Mouse (Mus musculus) NIH3T3 (cell line): ENCODE measurements around the gene Kpna7.
A peak's percentile ranks its signal among the peaks of the same experiment; 100 is the strongest.

ENCODE experiments used
- DNase-seq: peaks from one replicate; pipeline ENCODE4 v3.0.0-alpha.2; 2012; ENCODE audit warnings: low read depth

Gene Kpna7

DNA sequence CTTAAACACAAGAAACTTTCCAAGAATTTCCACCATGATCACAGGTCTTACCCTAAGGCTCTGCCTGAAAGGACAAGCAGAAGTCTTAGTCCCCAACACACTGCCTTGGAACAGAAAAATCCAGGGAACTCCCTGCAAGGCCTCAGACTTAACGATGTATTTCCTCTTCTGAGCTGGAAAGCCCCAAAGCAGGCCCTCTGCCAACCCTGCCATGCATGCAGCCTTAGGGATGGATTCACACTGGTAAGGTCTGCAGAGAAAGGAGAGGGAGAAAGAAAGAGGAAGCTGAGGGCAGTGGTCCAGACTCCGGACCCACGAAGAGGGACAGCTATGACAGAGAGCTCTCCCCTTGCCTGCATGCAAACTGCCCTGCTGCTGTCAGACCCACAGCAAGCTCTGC is 120.4 kb downstream of the Kpna7 start:
- peak; percentile 66 for DNase-seq

DNA sequence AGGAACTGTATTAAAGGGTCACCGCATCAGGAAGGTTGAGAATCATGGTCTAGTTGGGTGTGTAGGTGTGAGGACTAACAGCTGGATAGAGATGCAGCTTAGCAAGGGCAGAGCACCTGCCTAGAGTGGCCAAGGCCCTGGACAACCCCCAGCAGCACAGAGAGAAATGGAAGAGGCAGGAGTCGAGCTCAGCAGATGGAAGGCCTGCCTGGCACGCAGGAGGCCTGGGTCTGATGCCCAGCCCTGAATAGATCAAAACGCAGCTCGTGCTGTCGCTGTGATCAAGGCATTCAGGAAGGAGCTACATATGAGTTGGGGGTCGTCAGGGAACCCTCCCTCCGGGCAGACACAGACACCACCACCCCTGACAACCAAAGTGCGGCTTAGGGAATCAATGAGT is 125.6 kb downstream of the Kpna7 start:
- no peak for DNase-seq

DNA sequence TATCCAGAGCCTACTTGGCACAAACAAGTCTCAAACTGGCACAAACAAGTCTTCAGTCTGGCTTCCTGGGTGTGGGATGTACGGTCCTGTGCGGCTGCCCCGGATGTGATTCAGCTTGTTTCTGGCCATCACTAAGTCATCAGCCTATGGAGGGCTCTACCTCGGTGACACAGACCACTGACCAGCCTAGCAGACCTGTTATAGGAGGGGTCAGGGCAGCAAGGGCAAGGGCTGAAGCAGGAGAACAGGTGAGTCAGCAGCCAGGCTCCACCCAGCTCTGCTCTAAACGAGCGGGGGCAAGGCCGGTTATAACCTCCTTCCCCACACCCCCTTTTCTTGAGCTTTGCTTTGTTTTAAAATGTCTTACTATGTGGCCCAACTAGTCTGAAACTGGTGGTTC is 129.4 kb downstream of the Kpna7 start:
- no peak for DNase-seq

DNA sequence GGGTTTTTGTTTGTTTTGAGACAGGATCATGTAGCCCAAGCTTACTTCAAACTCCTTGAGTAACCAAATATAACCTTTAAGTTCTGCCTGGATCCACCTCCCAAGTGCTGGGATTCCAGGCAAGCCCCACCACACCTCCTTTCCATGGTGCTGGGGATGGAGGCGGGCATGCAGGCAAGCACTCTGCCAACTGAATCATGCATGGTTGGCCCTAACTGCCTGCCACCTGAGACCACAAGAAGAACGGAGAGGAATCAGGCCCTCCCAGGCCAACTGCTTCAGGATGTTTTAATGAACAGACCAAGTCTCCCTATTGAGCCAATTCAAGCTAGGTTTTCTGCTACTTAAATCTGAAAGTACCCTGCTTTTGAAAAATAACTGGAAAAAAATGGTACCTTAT is 131.2 kb downstream of the Kpna7 start:
- no peak for DNase-seq

DNA sequence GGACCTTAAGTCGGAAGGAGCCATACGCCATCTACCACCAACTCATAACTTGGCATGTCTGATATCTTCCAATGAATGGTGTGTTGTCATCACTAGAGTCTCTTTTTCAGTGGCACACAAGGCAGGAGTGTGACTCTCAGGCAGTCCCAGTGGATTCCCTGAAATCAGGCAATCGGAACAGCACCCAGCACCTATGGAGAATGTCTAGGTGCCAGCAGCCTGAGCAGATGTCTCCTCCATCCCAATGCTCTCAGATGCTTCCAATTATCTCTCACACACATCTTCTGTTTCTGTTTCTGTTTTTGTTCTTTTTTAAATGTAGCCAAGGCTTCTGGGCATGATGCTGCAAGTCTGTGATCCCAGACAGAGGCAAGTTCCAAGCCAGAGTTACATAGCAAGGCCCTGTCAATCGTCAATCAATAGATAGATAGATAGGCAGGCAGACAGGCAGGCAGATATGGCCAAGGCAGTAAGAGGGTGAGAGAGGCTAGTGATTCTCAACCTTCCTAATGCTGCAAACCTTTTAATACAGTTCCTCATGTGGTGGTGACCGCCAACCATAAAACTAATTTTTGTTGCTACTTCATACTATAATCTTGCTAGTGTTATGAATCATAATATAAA is 133.3 kb downstream of the Kpna7 start:
- no peak for DNase-seq

DNA sequence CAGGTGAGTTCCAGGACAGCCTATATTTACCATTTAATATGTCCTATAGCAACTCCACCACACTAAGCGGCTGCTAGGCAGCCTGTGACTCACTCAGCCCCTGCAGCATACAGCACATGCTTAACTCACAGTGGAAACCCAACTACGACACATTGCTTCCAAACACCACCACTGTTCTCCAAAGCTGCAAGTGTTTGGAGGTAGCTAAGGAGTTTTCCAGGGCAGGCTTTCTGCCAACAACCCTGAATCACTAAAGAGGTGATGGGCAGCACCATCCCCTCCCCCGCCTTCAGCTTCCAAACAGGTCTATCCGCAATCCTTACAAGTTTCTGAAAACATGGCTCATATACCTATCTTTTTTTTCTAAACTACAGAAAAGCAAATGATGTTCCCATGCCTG is 134.0 kb downstream of the Kpna7 start:
- DNase-seq = peak; percentile 77

DNA sequence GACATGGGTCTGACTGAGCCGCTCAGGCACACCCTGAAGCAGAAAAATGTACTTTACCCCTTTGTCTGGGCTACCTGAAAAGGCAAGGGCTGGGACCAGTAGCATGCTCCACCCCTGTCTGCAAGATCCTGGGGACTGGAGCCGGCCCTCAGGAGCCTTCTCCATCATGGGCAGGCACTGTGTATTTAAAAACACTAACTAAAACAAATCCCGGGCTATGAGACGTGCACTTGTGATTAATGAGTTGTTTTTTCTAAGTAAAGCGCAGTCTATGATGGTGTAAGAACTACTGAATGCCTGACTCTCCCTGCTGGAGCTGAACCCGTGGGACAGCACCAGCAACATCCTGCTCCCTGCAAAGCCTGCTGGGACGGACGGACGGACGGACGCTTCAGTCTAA is 135.4 kb downstream of the Kpna7 start:
- DNase-seq = no peak

DNA sequence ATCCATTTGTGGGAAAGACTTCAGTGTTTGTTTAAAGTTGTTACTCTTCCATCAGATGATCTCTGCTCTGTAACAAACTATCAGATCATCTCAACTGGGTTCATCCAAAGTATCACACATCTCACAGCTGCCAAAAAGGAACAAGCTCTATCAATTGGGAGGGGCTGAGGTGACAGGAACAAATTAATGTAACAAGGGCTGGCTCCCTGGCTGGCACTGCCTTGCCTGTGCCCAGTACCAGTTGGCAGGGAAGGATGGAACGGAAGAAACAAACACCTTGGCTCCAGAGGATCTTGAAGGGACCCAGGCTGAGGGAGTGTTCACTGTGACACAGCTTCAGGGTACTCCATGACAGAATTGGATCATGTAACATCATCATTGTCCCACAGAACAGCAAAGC is 135.8 kb downstream of the Kpna7 start:
- DNase-seq = no peak

DNA sequence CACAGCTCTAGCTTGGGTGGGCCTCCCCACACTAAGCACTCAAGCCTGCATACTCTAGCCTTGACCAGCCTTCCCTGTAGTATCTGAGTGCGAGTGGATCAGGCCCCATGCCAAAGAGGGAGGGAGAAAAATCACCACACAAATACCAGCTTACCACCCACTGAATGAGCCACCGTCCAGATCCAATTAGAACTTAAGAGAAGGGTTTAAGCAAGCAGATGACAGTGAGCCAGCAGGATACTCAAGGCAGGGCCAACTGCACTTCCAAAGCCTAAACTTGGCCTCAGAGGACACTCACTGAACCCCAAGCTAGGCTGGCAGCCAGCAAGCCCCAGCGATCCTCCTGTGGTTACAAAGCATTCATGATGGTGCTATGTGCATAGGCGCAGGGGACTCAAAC is 137.8 kb downstream of the Kpna7 start:
- DNase-seq = peak; percentile 82

DNA sequence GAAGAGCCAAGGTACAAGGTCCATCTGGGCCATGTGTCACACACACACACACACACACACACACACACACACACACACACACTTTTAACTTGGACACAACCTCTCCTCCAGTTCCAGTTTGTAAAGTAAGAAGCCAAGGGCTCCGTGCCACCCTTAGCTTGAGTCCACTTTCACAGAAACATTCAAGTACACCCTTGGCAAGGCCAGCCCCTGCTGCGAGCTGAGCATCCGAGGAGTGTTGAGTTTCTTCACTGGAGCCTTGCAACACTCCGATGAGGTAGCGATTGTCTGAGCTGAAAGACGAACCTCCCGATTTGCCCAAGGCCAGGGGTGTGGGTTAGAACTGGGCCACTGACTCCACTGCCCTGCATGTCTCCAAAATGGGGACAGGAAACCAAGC is 138.9 kb downstream of the Kpna7 start:
- DNase-seq = peak; percentile 34

DNA sequence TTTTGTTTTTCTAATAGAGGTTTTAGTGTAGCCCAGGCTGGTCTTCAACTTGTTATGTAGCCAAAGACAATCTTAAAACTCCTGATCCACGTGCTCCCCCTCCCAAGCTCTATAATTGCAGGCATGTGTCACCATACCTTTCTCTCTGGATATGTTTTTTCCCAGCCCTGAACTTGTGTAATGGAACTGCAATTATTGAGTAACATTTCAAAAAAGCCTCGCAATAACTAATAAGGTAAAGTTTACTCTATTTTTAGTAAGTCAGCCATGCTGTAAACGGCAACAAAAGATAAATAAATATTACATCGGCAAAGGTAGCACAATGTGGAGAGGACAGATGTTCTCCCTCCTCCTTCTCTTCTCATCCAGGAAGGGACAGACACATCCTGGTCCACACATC is 139.5 kb downstream of the Kpna7 start:
- DNase-seq = peak; percentile 44

DNA sequence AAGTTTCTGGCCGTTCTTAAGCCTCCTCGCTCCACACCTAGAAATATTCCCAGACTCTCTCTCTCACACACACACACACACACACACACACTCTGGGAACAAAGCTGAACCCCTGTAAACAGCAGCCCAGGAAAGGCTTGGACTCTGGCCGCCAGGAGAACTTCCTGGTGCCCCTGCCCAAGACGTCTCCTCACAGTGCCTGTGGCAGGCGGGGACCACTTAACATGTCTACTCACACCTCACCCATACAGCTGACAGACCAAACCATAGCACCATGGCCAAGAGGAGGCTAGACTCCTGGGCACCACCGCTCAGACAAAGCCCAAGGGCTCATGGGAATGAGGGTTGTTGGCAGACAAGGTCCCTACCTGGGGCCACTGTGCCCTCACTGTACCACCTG is 140.5 kb downstream of the Kpna7 start:
- DNase-seq = no peak

DNA sequence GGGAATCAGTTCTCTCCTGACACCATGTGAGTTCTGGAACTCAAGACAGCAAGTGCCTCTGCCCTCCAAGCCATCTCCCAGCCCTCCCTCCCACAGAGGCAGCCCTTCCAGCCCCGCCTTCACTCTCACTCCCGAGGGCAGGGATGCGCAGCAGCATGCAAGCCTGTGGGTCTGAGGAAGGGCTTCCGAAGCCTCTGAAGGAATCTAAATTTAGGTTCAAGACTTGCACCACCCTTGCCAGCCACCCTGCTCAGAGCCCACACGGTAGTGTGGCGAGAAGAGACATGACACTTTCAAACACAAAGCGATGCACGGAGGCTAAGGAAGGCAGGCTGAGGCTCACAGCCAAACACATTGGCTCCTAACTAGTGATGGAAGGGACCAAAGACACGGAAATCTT is 141.4 kb downstream of the Kpna7 start:
- no peak for DNase-seq

DNA sequence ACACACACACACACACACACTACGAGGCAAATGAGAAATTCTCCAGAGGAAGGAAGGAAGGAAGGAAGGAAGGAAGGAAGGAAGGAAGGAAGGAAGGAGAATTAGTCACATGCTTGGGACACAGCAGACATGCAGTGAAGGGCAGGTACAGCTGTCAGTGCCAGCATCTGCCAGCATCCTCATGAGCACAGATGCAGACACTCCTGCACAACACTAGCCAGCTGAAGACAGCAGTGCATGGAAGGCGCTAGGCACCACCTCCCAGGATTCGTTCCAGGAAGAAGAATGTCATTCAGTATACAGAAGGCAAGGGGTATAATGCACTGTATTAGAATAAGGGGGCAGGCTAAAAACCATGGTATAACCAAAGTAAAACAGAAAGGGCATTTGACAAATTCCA is 142.9 kb downstream of the Kpna7 start:
- DNase-seq = no peak

DNA sequence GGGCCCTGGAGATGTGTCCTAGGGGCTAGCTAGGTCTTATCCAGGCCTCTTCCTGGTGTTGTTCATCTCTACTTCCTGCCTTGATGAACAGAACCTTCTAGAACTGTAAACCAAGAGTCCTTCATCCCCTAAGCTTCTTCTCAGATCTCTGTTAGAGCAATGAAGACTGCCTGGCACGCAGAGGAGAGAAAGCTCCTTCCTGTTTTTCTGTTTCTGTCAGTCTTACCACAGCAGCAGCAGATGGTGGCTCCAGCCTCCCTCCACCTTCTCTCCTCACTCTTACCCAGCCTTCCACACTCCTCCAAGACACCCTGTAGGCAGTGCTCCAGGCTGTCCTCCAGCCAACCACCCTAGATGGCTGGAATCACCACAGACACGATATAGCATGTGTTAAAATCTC is 146.5 kb downstream of the Kpna7 start:
- DNase-seq = no peak
